Mouse (Mus musculus) liver, adult 2 months (tissue): ENCODE measurements around the gene Olfr1042. TPM values are rescaled to one million over a fixed set of nuclear protein-coding genes. Genes with fewer than 3 reads are reported as not detected.
"Not testable (repeated sequence)": the region's sequence is repeated elsewhere in the genome, so short reads cannot be mapped to it uniquely, and the experiment has no call there.

Experiments
- DNase-seq: peaks from one replicate; pipeline ENCODE4 v3.0.0-alpha.2; 2011; ENCODE audit warnings: low read depth, low spot score; ENCODE audit errors: extremely low read depth
- H3K27ac ChIP-seq: fragments of 200-500 bp; replicated peaks from 2 replicates; pipeline ENCODE4 v1.5.1; 2012; ENCODE audit warnings: low read depth, mild to moderate bottlenecking, control low read depth, inconsistent platforms, low read length; ENCODE audit not compliant: insufficient read depth
- H3K27me3 ChIP-seq: fragments of 200-500 bp; 2 replicates; pipeline ENCODE4 v1.6.1; 2012; ENCODE audit warnings: mild to moderate bottlenecking, moderate library complexity, low read length, inconsistent platforms; ENCODE audit not compliant: control insufficient read depth, insufficient read depth
- H3K36me3 ChIP-seq: fragments of 200-500 bp; 2 replicates; pipeline ENCODE4 v1.6.1; 2012; ENCODE audit warnings: low read length, inconsistent platforms; ENCODE audit not compliant: control insufficient read depth, insufficient read depth
- H3K4me1 ChIP-seq: fragments of 200-500 bp; 2 replicates; pipeline ENCODE4 v1.6.1; 2011; ENCODE audit warnings: low read length; ENCODE audit not compliant: control insufficient read depth, insufficient read depth
- H3K4me3 ChIP-seq: fragments of 200-500 bp; 2 replicates; pipeline ENCODE4 v1.5.1; 2011; ENCODE audit warnings: low read depth, mild to moderate bottlenecking, control low read depth, low read length, moderate library complexity; ENCODE audit not compliant: insufficient read depth
- H3K79me2 ChIP-seq: fragments of 200-500 bp; 2 replicates; pipeline ENCODE4 v1.6.1; 2012; ENCODE audit warnings: inconsistent platforms, mild to moderate bottlenecking, low read length, moderate library complexity; ENCODE audit not compliant: control insufficient read depth, insufficient read depth
- H3K9ac ChIP-seq: fragments of 200-500 bp; 2 replicates; pipeline ENCODE4 v1.6.1; 2012; ENCODE audit warnings: low read depth, mild to moderate bottlenecking, control low read depth, inconsistent platforms, low read length
- CTCF ChIP-seq: fragments of 200-500 bp; IDR thresholded peaks from 2 replicates; pipeline ENCODE4 v1.5.1; 2011; ENCODE audit warnings: low read depth, low read length, control low read depth
- POLR2A ChIP-seq: fragments of 200-500 bp; IDR thresholded peaks from 2 replicates; pipeline ENCODE4 v1.6.1; 2011; ENCODE audit warnings: low read length, control low read depth; ENCODE audit not compliant: insufficient read depth; ENCODE audit errors: extremely low read depth
- WGBS: fragments of 180-500 bp; shearing (Covaris S2); methylation state at CpG from one replicate; pipeline ENCODE4 v1.1.7; 2018; 5-methylcytosine and 5-hydroxymethylcytosine counted together
- polyA plus RNA-seq: library from polyadenylated mRNA; depleted of rRNA; stranded (reverse); fragments of >200 nt; gene quantifications from 2 replicates; pipeline ENCODE4 v1.2.3, GENCODE M21; 2012; rRNA removed
- total RNA-seq: library from RNA; depleted of rRNA; stranded (reverse); fragments of >200 nt; gene quantifications from 2 replicates; pipeline ENCODE4 v1.2.3, GENCODE M21; 2014; rRNA removed

Gene Olfr1042
- total RNA-seq (not detected in 2 replicates), polyA plus RNA-seq (not detected in 2 replicates)

GRCm38 (mm10) chr2:86161738-86162137, at the start of gene Olfr1042:
TSS of gene Olfr1042 (minus strand) at chr2:86161838.
- Histone ChIP-seq H3K4me3 (no peak within 1 kb of the TSS), H3K36me3 (no peaks in the 10 kb centered on the region), H3K27ac (no peak within 1 kb of the TSS), H3K27me3 (no peaks in the 10 kb centered on the region), H3K79me2 (no peaks in the 10 kb centered on the region), H3K4me1 (no peaks in the 10 kb centered on the region), H3K9ac (no peak within 1 kb of the TSS)
- no peak for DNase-seq
- WGBS: 81% methylated on average over 2 of the region's 2 CpGs
- TF ChIP-seq POLR2A: no peak
- no peak for TF ChIP-seq CTCF

DNA sequence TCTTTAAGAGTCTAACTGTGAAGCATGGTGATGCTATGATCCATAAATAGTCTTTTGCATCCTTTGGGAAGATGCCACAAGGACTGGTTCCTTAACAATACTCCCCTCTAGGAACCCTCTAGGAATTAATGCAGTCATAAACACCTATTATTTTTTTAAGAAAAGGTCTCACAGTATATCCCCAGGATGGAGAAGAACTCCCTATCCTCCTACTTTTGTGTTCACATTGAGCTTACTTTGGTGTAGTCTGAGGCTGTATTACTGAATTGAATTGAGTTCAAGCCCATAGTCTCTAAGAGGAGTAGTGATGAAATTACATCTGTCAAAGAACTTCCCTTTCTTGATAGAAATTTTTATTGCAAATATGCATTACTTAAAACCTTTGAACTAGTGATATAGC, 41.3 kb upstream of the Olfr1042 start, which contains the start of gene Olfr1045:
Gene Olfr1045, minus strand, starts transcription at position 101 of the 400 bp plus-strand sequence.
- Histone ChIP-seq H3K27ac (no peak within 1 kb of the TSS), H3K4me3 (no peak within 1 kb of the TSS), H3K79me2 (no peaks in the 10 kb centered on the region), H3K4me1 (no peaks in the 10 kb centered on the region), H3K9ac (no peak within 1 kb of the TSS), H3K27me3 (no peaks in the 10 kb centered on the region), H3K36me3 (no peaks in the 10 kb centered on the region)
- DNase-seq: no peak
- TF ChIP-seq POLR2A: no peak
- no peak for TF ChIP-seq CTCF

GRCm38 (mm10) chr2:86195863-86196262, 34.2 kb upstream of the Olfr1042 start:
- Histone ChIP-seq H3K27me3 (no peaks in the 10 kb centered on the region), H3K27ac (no peak overlapping the region), H3K4me1 (no peaks in the 10 kb centered on the region), H3K9ac (no peak overlapping the region), H3K79me2 (no peaks in the 10 kb centered on the region), H3K4me3 (no peak overlapping the region), H3K36me3 (no peaks in the 10 kb centered on the region)
- no peak for DNase-seq
- WGBS: 37% methylated on average over 1 of the region's 1 CpGs
- TF ChIP-seq CTCF (no peak), POLR2A (no peak)

DNA sequence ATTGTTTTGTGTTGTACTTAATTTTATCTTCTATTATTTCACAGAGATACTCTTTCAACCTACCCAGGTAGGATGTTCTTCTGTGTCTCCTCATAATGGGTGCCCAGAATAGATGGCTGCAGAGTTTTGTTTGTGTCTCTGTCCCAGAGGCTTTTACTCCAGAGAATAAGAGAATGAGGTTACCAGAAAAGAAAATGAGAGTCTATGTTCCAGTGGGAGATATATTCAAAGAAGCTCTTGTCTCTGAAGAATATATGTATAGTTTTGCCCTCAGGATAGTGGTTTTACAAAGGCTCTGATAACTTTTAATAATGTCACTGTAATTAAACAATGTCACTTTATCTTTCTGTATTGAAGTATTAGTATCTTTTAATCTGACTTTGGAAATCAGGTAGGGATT, 23.9 kb upstream of the Olfr1042 start, which contains the start of gene Olfr52:
Gene Olfr52, minus strand, starts transcription at position 101 of the 400 bp plus-strand sequence.
- Histone ChIP-seq H3K4me1 (no peaks in the 10 kb centered on the region), H3K36me3 (no peaks in the 10 kb centered on the region), H3K27me3 (no peaks in the 10 kb centered on the region), H3K4me3 (no peak within 1 kb of the TSS), H3K27ac (no peak within 1 kb of the TSS), H3K79me2 (no peaks in the 10 kb centered on the region), H3K9ac (no peak within 1 kb of the TSS)
- DNase-seq: no peak
- TF ChIP-seq POLR2A (no peak), CTCF (no peak)

DNA sequence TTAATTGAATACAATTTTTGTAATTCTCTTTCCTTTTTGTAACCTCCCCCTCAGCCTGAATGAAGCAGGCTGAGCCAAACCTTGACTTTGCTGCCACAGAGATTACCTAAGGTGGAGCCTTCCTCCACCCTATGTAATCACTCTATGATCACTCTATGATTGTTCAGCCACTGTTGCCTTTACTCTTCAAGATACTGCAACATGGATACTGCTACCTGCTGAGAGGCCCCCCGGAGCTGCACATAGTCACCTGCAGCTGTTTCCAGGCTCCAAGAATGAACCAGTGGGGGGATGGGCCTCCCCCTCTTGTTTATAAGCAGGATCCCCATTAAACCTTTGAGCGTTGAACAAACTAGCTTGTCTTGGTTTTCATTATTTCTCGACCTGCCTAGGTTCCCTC, 18.3 kb upstream of the Olfr1042 start:
- Histone ChIP-seq H3K9ac (no peak overlapping the region), H3K36me3 (no peaks in the 10 kb centered on the region), H3K27me3 (no peaks in the 10 kb centered on the region), H3K79me2 (no peaks in the 10 kb centered on the region), H3K27ac (no peak overlapping the region), H3K4me3 (no peak overlapping the region), H3K4me1 (no peaks in the 10 kb centered on the region)
- WGBS: 78% methylated on average over 3 of the region's 3 CpGs
- no peak for TF ChIP-seq CTCF
- TF ChIP-seq POLR2A: no peak
- DNase-seq: no peak

- no peak for DNase-seq
- Histone ChIP-seq H3K4me1 (no peaks in the 10 kb centered on the region), H3K9ac (no peak within 1 kb of the TSS), H3K27me3 (no peaks in the 10 kb centered on the region), H3K4me3 (no peak within 1 kb of the TSS), H3K79me2 (no peaks in the 10 kb centered on the region), H3K36me3 (no peaks in the 10 kb centered on the region), H3K27ac (no peak within 1 kb of the TSS)
- TF ChIP-seq CTCF (no peak), POLR2A (no peak)
Measured at GRCm38 (mm10) chr2:86177720-86178119, 16.1 kb upstream of the Olfr1042 start, which contains the start of gene Olfr1044. TSS of gene Olfr1044 (minus strand) at chr2:86177820.

- H3K36me3 ChIP-seq, H3K27me3 ChIP-seq, H3K9ac ChIP-seq, H3K79me2 ChIP-seq, H3K4me3 ChIP-seq, H3K27ac ChIP-seq, H3K4me1 ChIP-seq, DNase-seq: not testable (repeated sequence)
- 82% methylated on average over 7 of the region's 7 CpGs for WGBS
Measured at GRCm38 (mm10) chr2:86175422-86175821, 13.8 kb upstream of the Olfr1042 start.
